Mouse (Mus musculus): ENCODE results near the gene Eif4ebp2.
"Not testable (repeated sequence)": the region's sequence is repeated elsewhere in the genome, so short reads cannot be mapped to it uniquely, and the experiment has no call there.

Gene Eif4ebp2

DNA sequence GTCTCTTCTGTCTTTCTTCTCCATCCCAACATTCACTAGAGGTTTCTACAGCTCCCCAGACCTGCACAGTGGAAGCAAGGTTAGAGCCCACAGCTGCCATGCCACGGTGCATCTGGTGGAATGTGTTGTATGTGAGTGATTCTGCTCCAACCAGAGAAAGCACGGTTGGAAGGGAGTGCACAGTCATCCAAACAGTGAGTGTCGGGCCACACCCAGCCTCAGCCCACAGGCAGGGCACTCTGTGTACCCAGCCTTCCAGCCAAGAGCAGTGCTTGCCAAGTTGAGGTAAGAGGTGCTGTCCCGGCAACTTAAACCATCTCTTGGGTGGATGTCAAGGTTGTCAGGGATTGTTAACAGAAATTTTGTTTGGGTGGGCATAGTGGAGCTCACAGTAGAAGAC lies 12.5 kb upstream of the Eif4ebp2 start:
- DNase-seq (ENCODE audit: low spot score), result no peak

DNA sequence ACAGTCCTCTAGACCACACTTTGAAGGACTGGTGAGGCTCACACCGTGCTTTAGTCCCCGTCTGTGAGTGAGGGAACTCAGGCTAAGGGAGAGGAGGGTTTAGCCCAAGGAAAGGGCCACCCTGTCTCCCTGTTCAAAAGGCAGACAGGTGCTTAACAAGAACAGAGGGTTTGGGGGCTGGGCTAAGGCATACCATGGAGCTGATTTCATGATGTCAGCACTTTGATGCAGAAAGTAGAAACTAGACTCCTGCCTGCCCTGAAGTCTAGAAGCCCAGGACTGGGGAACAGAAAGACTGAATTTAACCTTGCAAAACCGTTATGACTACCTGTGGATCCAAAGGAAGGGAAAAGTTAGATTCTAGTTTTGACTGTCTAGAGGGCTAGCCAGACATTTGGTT lies 4.7 kb upstream of the Eif4ebp2 start:
- DNase-seq (ENCODE audit: low spot score), result no peak

DNA sequence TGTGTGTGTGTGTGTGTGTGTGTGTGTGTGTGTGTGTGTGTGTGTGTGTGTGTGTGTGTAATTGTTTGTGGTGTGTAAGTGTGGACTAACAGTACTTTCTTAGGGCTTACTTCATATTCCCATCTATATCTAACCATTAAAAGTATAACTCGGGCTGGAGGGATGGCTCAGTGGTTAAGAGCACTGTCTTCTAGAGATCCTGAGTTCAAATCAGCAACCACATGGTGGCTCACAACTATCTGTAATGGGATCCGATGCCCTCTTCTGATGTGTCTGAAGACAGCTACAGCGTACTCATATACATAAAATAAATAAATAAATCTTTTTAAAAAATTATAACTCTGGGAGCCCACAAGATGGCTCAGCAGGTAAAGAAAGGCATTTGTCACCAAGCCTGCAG lies 710 bp upstream of the Eif4ebp2 start:
- not testable (repeated sequence) for DNase-seq (ENCODE audit: low spot score)

DNA sequence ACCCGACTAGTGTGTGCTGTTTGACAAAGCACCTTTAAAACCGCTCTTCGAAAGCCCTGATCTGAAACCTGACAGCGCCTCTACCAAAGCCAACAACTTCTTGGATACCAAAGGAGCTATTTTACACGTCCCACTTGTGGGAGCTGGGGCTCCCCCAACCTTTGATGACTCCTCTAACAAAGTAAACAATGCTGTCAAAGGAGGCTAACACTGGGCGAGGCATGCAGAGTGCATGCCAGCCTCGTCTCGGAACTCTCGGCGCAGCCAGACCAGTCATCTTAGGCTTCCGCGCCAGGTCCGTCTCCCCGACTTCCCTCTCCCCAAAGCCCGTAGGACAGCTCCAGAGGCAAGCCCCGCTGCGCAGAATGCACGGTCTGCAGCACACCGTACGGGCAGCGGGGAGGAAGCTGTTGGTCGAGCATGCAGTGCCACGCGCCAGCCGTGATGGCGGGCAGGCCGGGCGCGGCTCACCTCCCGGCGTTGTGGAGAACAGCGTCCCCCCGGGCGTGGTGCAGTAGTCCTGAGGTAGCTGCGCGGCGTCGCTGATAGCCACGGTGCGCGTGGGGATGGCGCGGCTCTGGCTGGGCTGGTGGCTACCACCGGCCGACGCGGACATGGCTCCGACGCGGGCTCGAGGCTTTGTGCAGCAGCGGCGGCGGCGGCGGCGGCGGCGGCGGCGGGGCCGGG lies 387 bp downstream of the Eif4ebp2 start:
- peak; percentile 27 for DNase-seq (ENCODE audit: low spot score)

DNA sequence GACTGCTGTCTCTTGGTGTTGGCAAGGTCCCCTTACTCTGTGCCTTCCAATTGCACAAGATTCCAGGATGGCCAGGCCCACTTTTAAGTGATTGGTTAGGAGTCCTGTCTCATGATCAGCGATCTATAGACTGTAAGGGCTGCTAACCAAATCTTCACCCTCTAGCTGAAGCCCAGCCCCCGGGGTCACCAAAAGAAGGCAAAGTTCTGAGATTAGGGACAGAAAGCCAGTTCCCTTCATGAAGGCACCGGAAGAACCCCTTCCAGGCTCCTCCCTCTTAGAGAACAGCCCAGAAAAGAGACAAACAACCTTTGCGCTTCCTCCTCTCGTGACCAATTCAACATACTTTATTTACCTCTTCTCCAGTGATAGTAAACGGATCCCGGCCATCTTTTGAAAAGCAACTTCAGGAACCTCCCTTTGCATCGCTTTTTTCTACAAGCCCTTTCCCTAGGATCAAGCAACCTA lies 964 bp downstream of the Eif4ebp2 start:
- peak; percentile 13 for DNase-seq (ENCODE audit: low spot score)

DNA sequence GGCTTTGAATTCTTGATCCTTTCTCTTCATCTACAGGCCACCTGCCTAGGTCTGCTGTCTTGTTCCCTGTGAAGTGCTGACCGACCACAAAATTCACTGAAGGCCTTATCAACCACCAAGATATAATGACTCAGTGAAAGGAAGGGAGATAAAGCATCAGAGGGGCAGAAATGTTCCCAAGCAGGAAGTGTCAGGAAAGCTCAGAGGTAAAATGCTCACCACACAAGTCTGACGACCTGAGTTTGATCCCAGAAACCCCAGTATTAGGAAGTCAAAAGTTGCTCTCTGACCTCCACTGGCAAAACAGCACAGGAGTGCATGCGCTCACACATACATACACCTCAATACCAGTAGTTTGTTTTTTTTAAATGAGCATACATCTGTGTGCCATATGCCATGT lies 3.6 kb downstream of the Eif4ebp2 start:
- no peak for DNase-seq (ENCODE audit: low spot score)

DNA sequence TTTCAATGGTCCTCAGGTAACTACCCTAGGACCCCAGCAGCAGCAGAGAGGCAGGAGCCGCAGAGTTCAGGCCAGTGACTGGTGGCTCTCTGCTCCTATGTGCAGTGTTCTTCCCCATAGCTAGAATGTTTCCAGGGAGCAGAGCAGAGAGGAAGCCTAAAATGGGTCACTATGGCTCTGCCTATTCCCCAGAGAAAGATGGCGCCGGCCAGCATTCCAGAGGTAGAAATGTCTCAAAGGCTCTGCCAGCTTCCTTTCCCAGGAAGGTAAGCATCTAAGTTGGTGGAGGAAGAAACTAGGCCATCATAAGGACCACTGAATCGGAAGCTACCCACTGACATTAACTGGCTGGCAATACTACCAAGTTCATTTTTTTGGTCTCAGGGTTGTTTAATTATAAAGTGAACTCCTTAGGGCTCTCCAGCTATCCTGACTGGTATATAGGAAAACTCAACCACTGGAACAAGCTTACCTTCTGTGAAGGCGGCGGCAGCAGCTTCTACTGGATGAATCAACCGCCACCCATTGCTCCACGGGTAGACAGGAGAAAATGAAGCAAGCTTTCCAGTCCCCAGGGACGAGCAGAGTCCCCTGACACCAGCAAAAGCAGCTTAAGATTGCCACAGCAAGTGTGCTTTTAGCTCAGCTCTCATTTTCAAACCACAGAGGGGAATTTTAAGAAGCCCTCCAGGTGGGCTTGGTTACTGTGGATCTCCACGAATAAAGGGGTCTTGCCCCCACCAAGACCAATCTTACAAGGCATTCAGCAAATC lies 4.7 kb downstream of the Eif4ebp2 start:
- DNase-seq (ENCODE audit: low spot score), result no peak

DNA sequence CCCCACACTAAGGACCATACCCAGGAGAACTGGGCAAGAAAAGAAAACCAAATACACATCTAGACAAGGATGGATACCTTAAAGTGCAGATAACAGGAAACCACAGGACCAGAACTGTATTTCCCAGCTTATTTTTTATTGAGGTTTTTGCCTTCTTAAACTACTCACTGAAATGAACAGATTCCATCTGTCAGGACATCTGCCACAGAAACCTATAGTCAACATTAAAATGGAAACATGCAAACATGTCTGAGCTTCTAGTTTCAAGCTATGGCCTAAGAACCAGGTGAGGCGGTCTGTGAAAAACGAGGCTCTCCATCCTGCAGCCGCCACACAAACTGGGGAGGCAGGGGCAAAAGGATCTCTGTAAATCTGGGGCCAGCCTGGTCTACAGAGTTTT lies 7.4 kb downstream of the Eif4ebp2 start:
- no peak for DNase-seq (ENCODE audit: low spot score)

DNA sequence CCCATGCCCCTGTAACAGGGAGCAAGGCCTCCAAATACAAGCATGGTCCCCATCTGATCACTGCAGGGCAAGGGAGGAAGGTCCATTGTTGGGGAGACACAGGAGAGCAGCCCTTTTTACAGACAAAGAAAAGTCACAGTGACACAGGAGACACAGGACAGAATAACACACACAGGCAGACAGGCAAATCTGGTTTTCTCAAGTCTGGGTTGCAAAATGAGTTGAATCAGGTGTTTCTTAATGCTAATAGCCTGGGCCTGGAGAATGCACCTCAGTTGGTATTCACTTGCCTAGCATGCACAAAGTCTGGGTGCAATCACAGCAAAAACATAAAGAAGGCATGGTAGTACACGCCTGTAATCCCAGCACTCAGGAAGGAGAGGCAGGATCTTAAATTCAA lies 8.6 kb downstream of the Eif4ebp2 start:
- no peak for DNase-seq (ENCODE audit: low spot score)

DNA sequence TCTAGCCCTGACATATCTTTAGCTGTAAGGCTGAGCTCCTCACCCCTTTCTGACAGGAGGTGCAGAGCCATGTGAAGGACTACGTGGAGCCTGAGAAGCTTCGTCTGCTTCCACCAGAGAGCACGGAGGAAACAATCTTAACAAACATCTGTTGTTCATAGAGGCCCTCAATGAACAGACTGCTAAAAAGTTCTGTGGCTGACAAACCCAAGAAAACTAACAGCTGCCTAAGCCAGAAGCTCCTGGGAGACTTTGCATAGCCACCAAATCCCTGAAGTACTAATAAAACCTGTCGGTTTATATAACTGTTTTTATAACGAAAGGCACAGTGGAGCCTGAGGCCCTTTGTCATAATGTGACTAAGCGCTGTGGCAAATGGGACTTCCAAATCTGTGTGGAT lies 9.0 kb downstream of the Eif4ebp2 start:
- DNase-seq (ENCODE audit: low spot score), result no peak

DNA sequence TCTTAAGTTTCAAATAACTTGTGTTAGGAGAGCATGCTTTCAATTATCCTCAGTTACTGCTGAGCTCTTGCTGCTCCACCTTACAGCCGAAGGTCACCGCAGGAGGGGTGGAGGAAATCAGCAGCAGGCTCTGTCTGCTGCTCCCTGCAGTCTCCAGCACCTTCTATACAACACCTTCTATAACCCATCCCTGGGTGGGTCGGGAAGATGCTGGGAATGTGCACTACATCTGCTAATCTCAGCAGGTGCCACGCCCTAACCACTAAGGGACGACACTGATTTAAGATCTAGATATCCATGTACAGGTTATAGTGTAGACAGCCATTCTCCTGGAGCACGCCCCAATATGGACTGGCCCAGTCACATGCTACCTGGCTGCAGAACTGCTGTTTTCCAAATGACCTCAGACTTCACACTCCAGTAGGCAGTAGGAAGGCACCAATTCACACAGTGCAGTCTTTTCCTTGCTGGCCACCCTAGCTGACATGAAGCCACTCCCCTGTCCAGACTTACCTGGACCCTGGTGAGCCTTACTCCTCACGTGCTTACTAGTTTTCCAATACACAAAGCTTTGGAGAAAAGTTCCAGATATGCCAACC lies 12.2 kb downstream of the Eif4ebp2 start:
- no peak for DNase-seq (ENCODE audit: low spot score)

DNA sequence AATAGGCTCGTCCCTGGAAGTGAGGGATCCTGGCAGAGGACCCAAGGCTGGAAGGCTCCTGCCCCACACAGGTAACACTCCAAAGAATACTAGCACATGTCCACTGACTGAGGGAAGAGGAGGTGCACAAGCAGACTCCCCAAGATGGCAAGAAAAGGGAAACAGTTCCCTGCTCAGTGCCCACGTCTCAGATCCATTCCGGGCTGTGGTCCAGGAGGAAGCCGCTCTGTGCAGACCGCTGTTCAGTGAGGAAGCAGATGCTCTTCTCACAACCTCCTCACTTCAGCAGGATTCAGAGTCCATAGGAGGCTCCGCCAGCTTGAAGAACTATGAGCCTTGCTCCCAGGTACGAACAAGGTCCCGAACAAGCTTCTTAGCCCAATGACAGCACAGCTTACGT lies 21.1 kb downstream of the Eif4ebp2 start:
- no peak for DNase-seq (ENCODE audit: low spot score)

DNA sequence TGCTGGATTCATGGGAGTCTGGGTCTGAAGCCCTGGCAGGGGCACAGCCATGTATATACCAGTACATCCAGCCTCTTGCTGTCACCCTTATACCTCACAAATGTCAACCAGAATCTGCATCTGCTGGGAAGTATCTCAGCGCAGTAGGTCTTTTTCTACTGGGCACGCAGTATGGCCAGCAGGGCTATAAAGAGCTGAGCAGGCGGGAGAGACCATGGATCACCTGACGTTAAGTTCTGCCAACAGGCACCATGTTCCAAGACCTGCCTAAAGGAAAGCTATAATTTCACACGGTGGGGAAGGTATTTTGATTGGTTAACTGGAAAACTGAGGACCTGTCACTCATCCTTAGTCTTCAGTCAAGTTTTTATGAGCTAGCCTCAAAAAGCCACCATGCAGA lies 23.4 kb downstream of the Eif4ebp2 start:
- DNase-seq (ENCODE audit: low spot score), result no peak

DNA sequence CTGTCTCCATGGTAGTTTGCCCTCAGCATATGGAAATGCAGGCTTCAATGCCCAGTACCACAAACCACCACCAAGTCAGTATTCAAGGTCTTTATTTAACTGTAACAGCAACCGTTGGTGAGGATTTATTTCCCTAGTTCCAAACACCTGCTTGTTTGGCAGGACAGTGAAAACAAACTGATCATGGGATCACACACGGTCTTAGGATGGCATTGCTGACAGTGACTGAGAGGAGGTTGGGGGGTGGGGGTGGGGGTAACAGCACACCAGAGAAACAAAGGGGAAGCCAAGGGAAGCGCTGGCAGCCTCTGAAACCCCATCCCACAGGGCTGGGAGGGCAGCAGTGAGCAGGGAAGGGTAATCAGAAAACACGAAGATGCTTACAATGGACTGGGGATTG lies 24.0 kb downstream of the Eif4ebp2 start:
- DNase-seq (ENCODE audit: low spot score), result no peak

DNA sequence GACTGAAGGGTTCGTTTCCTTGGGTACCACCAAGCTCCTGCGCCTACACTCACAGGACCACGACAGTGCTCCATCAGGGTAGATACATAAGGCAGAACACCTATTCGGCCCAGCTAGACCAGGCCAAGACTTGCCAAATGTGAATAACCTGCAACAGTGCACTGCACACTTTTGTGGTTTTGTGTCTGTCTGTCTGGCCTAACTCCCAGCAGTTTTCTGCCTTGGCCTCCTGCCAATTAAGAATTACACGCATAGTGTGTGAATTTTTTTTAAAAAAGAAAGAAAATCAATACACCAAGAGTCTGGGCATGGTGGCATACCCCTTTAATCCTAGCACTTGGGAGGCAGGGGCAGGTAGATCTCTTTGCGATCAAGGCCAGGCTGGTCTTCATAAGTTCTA lies 24.5 kb downstream of the Eif4ebp2 start:
- no peak for DNase-seq (ENCODE audit: low spot score)

DNA sequence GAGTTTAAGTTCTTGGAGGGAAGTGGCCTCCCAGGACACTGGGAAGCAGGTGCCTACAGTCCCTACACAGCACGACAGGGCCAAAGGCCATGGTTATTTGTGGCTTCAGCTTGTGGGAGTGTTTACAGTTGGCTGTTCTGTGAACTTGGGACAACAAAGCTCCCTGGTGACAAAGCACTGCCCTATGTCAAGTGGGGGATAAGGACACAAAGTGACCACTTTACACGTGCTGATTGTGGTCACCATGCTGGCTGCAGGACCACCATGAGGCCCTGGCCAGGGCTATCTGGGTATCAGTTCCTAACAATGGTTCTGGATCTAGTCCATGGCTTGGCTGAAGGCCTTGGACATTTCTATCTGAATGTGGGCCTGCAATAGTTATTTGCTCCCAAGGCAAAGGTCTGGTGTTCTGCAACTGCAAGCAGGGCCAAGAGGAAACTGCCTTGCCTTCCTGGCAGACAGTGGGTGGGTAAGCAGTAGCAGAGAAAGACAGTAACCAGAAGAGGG lies 26.2 kb downstream of the Eif4ebp2 start:
- peak; percentile 31 for DNase-seq (ENCODE audit: low spot score)

DNA sequence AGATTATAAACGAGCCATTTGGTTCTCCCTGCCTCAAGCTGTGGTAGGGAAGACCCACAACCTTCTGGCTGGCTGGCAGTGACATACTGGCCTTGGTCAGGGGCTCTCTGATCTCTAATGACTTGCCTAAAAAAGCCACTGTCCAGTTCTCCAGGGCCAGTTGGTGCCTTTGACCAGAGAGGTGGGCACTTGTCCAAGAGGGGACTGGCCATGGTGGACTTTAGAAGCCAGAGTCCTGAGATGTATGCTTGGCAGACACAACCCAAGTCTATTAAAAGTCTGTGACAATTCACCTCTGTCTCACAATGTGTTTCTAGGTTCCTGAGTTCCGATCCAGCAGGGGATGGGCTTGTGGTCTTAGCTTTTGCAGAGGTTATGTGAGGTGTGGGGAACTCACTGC lies 27.4 kb downstream of the Eif4ebp2 start:
- no peak for DNase-seq (ENCODE audit: low spot score)

DNA sequence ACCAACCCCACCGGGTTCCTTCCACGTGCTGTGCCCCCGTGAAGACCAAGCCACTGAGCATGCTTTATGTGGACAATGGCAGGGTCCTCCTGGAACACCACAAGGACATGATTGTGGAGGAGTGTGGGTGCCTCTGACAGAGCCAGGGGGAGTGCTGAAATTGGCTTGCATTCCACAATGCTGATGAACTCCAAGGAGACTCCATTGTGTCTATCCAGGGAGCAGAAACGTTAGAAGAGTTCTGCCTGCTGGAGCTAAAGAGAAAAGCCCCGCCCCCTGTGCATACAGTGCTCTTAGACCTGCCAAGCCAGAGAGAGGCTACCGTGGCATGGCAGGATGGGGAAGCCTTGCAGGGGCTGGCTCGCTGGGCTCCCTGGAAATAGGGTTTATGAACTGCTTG lies 28.0 kb downstream of the Eif4ebp2 start:
- DNase-seq (ENCODE audit: low spot score), result no peak

DNA sequence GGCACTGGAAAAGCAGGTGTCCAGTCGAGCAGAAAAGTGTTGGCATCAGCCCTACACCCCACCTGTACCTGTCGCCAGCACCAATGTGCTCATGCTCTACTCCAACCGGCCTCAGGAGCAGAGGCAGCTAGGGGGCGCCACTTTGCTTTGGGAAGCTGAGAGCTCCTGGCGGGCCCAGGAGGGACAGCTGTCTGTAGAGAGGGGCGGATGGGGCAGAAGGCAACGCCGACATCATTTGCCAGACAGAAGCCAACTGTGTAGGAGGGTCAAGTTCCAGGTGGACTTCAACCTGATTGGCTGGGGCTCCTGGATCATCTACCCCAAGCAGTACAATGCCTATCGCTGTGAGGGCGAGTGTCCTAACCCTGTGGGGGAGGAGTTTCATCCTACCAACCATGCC lies 29.2 kb downstream of the Eif4ebp2 start:
- no peak for DNase-seq (ENCODE audit: low spot score)

DNA sequence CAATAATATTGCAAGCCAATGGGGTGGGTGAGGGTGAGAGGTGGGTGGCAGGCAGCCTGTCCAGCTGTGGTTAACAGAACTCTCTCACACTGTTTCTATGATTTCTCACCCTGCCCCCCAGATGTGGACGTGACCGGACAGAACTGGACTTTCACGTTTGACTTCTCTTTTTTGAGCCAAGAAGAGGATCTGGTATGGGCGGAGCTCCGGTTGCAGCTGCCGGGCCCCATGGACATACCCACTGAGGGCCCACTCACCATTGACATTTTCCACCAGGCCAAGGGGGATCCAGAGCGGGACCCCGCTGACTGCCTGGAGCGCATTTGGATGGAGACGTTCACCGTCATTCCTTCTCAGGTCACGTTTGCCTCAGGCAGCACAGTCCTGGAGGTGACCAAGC lies 29.6 kb downstream of the Eif4ebp2 start:
- DNase-seq (ENCODE audit: low spot score), result no peak

DNA sequence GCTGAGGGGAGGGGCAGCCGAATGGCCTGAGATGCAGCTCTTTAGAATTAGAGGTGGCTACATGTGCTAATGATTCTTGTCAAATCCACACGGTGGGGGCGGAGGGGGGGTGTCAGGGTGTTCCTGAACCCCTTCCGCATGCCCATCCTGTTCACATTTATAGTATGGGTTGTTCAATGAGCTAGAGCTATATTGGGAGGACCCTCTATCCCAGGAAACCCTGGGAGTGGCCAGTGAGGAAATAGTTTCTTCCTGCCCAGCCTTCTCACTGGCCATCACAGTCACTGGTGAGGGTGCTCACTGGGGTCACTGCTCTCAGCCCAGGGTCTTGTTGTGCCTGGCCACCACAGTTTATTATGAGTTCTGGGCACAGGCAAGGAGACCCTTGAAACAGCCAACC lies 32.5 kb downstream of the Eif4ebp2 start:
- no peak for DNase-seq (ENCODE audit: low spot score)

DNA sequence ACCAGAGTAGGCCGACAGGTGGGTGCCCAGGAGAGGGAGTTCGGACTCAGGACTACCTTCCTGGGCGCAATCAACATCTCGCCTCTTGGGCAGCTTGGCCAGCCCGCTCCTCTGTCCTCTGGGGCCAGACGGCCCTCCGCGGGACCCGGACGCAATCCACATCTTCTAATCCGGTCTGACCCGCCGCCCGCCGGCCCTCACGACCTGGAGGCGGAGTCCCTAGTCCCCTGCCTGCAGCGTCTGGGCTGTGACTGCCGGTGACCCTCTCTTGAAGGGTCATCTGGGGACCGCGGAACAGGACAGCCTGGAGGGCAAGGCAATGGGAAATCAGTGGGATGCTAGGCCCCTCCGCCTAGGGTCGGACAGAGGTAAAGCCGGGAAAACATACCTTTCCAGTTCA lies 33.3 kb downstream of the Eif4ebp2 start:
- DNase-seq (ENCODE audit: low spot score), result no peak
